Mouse (Mus musculus) cerebellum, adult 18-20 months (tissue): Measurements from ENCODE around the gene Syde2.
"Not testable (repeated sequence)": the region's sequence is repeated elsewhere in the genome, so short reads cannot be mapped to it uniquely, and the experiment has no call there.

ENCODE experiments used
- DNase-seq, 2 experiments: peaks; one replicate each; pipeline ENCODE4 v3.0.0; 2021

Gene Syde2

GRCm38 (mm10) chr3:145987268-145987969 is at the start of gene Syde2:
TSS of gene Syde2 (plus strand) at chr3:145987870.
- peak; percentile 12 to 24 for DNase-seq

- DNase-seq = peak in 1 of 2 experiments; percentile 22
Measured at GRCm38 (mm10) chr3:145938405-145939349, 49.0 kb upstream of the Syde2 start.

- no peak for DNase-seq
Measured at GRCm38 (mm10) chr3:145939402-145939801, 48.3 kb upstream of the Syde2 start.

- DNase-seq = no peak
Measured at GRCm38 (mm10) chr3:145939971-145940370, 47.7 kb upstream of the Syde2 start.

GRCm38 (mm10) chr3:145941971-145942370 is 45.7 kb upstream of the Syde2 start:
- DNase-seq = peak; percentile 53 to 60

DNA sequence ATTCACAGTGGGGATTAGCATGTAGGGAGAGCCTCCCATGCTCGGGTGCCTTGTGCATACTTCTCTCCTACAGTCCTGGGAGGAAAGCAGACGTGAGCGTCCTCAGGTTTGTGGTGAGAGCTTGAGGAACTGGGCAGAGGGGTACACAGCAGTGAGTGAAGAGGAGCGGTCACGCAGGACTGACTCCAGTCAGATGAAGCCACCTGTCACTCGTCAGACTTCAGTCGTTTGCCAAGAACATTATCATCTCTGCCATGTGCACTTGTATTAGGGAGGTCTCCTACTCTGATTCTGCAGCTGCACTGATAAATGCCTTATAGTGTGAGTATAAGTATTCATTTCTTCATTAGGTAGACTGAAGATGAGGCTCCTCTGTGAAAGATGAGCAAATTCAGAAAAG is 43.3 kb upstream of the Syde2 start:
- no peak for DNase-seq

GRCm38 (mm10) chr3:145945904-145946303 is 41.8 kb upstream of the Syde2 start:
- no peak for DNase-seq

DNA sequence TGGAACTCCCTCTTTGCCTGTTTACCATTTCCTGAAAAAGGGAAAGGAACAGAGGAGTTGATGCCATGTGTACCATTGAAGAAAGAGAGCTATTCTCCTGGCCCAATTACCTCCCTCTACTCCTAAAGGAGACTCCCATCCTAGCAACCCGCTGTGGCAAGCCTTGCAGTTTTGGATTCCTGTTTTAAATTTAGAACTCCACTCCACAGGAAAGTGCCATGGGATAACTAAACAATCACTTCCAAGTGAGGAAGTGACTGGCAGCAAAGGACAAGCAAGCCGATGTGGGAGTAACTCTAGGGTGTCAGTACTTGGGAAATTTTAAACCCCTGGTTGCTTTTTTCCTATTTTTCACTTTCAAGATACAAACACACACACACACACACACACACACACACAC is 41.0 kb upstream of the Syde2 start:
- no peak for DNase-seq

DNA sequence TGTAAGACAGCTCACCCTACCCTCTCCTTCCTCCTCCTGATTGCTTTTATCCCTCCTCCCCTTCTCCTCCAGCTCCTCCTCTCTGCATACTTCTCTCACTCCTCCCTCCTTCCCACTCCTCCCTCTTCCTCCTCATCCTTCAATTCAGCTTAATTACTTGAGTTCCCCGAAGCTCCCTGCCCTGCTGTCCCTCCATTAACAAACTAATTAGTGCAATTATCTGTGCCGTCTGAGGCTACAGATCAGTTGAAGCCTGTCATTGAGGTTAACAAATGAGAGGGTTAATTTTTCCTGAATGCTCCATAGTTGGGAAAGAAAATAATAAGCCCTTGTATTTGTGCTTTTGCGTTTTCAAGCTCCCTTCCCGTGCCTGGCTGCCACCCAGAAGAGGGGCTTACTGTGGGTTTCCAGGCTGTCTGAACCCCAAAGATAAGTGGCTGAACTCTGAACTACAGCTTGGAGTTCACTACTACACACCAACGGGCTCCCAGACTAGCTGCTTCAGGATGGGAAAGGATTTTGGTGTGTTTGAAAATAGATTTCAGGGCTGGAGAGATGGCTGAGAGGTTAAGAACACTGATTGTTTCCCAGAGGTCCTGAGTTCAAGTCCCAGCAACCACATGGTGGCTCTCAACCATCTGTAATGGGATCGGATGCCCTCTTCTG is 40.0 kb upstream of the Syde2 start:
- no peak for DNase-seq

DNA sequence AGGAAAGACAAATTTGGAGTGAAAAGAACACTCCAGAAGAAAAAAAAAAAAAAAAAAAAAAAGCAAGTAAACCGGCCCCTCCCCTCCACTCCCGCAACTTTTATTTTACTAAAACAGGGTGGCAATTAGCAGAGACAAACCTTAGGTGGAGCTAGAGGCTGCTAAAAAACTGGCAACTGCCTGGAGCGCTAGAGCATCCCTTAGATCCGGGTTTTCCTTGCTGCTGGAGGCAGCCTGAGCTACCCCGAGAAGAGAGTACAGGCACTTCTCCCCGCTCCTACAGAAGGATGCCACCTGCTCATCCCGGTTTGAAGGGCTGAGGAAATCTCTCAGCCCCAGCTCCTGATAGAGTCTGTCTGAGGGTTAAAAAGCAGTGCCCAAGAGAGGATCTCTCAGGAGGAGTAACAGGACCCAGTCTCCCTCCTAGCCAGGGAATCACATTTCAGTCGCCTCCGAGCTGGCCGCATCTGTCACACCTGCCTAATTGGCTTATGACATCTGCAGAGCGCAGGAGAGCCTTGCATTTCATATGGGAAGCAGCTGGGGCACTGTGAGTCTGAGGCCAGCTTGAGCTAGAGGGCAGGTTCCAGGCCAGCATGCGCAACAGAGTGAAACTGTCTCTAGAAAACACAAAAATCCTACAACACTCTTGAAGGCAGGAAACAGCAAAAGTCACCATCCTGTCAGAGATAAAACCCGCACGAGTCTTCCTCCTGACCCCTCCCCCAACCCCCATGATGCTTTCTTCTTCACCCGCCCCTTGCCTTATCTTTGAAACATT is 37.4 kb upstream of the Syde2 start:
- DNase-seq = peak; percentile 29 to 44

DNA sequence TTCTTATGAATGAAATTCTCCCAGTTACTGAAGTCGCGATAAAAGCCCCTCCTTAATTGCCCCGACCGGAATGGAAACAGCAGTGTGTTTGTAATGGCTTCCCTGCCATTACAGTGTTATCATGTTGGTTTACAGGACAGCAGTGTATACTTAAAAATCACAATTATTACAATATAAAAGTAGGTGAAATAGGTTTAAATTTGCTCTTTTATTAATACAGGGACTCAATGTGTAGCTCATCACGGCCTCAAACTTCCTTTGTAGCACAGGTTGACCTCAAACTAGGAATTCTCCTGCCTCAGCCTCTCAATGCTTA is 36.9 kb upstream of the Syde2 start:
- no peak for DNase-seq

DNA sequence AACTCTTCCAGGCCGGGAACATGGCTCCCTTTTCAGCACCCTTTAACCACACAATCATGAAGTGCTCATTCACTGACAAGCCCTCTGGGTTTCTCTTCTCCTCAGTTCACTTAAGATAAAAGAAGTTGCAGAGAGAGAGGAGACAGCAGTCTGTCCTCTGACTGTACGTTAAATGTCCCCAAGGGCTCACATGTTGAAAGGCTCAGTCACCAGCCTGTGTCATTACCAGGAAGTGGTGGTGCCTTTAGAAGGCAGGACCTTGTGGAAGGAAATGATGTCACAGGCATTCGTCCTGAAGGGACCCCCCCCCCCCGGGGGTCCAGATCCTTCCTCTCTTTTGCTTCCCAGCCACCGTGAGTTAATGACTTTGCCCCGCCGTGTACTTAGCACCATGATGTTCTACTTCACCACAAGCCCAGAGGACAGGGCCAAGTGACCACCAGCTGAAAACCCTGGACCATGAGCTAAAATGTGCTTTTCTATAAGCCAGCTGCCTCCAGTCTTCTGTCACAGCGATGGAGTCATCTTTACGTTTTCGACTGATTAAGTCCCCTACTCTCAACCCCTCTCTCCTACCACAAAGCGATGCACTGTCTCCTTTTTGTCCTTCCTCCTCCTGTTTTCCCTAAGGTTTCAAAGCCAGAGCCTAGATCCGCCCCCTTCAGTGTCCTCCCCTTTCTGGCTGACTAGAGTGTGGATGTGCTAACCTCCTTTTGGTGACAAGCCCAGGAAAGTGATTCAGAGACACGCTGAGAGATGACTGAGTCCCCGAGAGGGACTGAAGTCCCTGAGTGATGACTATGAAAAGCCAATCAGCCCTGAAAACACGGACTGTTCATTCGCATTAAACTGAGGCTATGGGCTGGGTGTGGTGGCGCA is 36.1 kb upstream of the Syde2 start:
- no peak for DNase-seq

- DNase-seq = no peak
Measured at GRCm38 (mm10) chr3:145952945-145953344, 34.7 kb upstream of the Syde2 start.

- no peak for DNase-seq
Measured at GRCm38 (mm10) chr3:145953411-145953810, 34.3 kb upstream of the Syde2 start.

- DNase-seq = no peak
Measured at GRCm38 (mm10) chr3:145959824-145960223, 27.8 kb upstream of the Syde2 start.

- DNase-seq = no peak
Measured at GRCm38 (mm10) chr3:145962411-145962810, 25.3 kb upstream of the Syde2 start.

DNA sequence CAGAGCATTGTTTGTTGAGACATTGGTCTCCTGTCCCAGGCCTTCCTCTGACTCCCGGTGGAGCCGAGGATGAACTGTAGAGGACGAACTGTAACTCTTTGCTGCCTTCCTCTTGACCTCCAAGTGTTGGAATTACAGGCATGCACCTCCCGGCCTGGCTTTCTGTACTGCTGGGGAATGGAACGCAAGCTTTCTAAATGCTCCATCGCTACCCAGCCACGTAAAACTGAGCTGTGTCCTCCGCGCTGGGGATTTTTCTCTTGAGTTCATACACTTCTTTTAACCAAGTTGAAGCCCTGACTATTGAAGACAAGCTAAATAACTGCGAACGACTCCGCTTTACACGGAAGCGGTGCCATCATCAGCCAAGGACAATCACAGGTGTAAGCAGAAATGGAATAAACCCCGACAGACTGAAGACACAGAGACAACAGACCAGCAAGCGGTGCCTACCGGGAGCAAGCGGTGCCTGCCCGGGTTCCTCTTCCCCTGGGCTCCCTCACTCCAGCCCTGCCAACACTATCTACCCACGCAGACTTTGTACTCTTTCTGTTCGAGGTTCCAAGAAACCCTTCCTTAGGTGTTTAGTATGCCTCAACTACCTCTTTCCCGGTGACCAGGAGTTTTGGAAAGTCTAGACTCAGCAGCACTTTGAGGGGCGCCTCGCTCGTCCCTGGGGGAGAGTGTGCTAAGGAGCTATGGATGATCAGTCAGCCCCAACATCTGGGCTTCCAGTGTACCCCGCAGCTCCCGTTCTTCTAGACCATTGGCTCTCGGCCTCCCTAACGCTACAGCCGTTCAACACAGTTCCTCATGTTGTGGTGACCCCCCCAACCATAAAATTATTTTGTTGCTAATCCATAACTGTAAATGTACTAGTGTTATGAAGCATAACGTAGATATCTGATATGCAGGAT is 24.3 kb upstream of the Syde2 start:
- no peak for DNase-seq

- no peak for DNase-seq
Measured at GRCm38 (mm10) chr3:145964018-145964387, 23.7 kb upstream of the Syde2 start.

- no peak for DNase-seq
Measured at GRCm38 (mm10) chr3:145964473-145964872, 23.2 kb upstream of the Syde2 start.

DNA sequence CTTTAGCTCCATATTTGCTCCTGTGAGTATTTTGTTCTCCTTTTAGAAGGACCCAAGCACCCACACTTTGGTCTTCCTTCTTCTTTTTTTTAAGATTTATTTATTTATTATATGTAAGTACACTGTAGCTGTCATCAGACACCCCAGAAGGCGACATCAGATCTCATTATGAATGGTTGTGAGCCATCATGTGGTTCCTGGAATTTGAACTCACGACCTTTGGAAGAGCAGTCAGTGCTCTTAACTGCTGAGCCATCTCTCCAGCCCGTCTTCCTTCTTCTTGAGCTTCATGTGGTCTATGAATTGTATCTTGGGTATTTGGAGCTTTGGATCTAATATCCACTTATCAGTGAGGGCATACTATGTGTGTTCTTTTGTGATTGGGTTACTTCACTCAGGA is 22.1 kb upstream of the Syde2 start:
- not testable (repeated sequence) for DNase-seq

DNA sequence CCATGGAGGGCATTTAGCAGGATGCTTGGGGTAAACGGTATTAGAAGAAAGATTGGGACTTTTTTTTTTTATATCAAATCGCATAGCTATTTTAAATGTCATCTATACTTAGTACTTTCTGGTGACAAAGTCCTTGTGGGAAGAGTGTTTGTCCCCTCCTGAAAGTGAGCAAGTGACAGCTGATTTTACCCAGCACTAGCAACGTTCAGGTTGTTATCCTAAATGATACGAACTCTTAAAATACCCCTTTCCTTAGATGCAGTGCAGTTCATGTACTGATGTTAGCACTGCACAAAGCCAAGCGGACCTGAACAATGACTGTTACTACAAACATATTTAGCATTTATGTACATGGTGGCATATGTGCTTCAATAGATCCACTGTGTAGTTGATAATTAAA is 20.9 kb upstream of the Syde2 start:
- no peak for DNase-seq
